Mouse (Mus musculus): ENCODE measurements around the gene Txn2. TPM values are rescaled to one million over a fixed set of nuclear protein-coding genes. Genes with fewer than 3 reads are reported as not detected.

The Txn2 gene
- polyA plus RNA-seq, 1 experiment from 2014 or later, result 234 TPM

DNA sequence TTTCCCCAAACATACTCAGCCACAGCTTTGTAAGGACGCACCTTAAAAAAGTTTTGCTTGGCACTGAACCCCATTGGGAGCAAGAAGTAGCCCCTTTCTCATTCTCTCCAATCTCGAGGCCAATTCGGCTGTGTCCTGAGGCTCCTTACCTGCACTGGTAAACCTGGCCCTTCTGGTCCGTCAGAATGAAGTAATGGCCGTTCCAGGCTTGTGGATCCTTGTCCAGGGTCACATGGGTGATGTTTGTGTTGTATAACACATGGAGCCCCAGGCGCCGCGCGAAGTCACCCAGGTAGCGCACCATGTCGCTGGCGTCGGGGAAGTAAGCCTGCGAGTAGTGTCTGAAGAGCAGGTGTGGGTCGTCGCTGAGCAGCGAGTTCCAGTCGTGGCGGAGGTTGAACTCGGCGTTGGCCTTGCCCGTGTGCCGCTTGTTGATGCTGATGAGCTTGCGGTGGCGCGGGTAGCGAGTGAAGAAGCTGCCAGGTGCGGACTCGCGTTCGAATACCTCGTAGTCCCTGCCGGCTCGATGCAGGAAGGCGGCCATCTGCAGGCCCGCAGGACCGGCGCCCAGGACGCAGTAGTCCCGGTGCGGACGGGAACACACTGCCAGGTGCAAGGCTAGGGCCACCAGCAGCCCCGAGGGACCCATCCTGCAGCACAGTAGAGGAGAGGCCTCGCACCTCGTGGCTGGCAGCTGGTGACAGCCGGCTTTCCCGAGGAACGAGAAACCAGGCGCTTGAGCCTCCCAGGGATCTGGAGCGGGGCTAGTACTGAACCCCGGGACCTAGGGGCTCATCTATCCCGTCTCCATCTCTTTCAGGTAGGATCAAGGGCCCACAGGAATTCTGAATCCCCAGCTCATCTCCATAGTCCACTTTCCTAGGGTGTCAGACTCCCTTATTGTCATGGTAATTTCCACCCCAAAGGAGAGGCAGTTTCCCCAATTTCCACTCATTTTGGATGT lies 26.9 kb upstream of the Txn2 start:
- ATAC-seq, result peak; percentile 67
- peaks cover 33% of the 10 kb centered on the region for H3K4me1 ChIP-seq (replicated peaks)
- H3K4me2 ChIP-seq (replicated peaks), result peak overlapping the region; percentile 87
- peaks cover 2% of the 10 kb centered on the region; the same call in 1 of the 2 replicates for H3K27me3 ChIP-seq
- H3K27ac ChIP-seq, result peak overlapping the region; percentile 37
- WGBS, result 9% methylated on average over 52 of the region's 52 CpGs
- H3K9ac ChIP-seq (replicated peaks), result peak overlapping the region; percentile 76
- H3K4me3 ChIP-seq (replicated peaks), result peak overlapping the region; percentile 53
- peaks cover 50% of the 10 kb centered on the region for H3K36me3 ChIP-seq
- no peaks in the 10 kb centered on the region for H3K9me3 ChIP-seq

DNA sequence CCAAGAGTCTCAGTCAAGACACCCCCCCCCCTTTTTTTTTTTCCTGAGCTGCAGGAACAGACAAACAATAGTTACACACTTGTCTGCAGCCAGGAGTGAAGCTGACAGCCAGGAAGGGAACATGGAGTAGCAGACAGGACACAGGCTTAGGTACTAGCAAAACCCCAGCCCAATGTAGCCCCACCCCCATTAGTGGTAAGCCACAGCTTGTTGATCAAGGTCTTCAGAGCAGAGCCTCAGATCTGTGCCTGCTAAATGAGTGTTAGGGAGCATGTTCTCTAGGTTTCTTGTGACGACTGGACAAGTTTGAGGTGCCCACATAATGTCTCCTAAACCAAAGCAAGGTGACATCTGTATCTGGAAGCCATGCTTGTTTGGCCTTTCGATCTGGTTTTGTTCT lies 25.6 kb upstream of the Txn2 start:
- 0 out of 2 replicates have a peak overlapping the region, but pooled peaks have one; percentile 28 for H3K9ac ChIP-seq (replicated peaks)
- peaks cover 2% of the 10 kb centered on the region; the same call in 1 of the 2 replicates for H3K27me3 ChIP-seq
- no peak overlapping the region for H3K27ac ChIP-seq
- H3K36me3 ChIP-seq, result peaks cover 45% of the 10 kb centered on the region
- no peak overlapping the region for H3K4me3 ChIP-seq (replicated peaks)
- no peak for ATAC-seq
- WGBS, result 94% methylated on average over 2 of the region's 2 CpGs
- H3K4me1 ChIP-seq (replicated peaks), result peaks cover 33% of the 10 kb centered on the region
- H3K4me2 ChIP-seq (replicated peaks), result peak overlapping the region; percentile 15
- no peaks in the 10 kb centered on the region for H3K9me3 ChIP-seq

DNA sequence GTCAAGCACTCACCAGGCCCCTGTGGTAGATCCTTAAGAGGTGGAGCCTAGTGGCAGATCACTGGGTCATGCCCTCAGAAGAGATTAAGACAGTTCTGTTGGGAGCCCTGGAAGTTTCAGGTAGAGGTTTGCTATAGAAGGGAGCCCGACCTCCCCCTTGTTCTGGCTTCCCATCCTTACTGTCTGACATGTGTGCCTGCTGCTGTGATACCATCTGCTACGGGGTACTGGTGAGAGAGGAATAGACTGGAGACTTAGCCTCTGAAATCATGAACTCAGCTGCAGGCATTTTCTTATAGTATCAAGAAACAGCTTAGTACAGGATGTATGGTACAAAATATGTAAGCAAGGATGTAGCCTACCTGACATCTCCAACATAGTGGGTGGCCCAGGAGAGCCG lies 24.1 kb upstream of the Txn2 start:
- Histone ChIP-seq H3K9me3 (no peaks in the 10 kb centered on the region), H3K36me3 (peaks cover 43% of the 10 kb centered on the region), H3K27ac (no peak overlapping the region), H3K4me1 (replicated peaks) (peaks cover 33% of the 10 kb centered on the region), H3K4me2 (replicated peaks) (no peak overlapping the region), H3K27me3 (no peaks in the 10 kb centered on the region), H3K4me3 (replicated peaks) (no peak overlapping the region), H3K9ac (replicated peaks) (no peak overlapping the region)
- no peak for ATAC-seq
- WGBS, result 82% methylated on average over 3 of the region's 3 CpGs

DNA sequence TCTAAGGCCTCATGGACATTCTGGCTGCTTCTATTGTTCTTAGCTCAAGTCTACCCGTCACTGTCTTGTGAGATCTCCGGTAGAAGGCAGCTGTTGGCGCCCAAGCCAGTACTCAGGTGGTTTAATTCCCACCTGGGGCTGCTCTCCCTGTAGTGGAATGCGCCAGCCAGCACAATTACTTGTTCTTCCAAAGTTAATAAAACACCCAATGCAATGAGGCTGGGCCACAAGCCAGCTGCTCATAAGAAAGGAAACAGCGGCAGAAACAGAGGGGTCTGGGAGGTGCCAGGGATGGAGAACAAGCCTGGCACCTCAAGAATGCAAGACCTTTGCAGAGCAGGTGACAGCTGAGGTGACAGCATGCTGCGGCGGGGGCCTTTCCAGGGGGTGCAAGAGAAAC lies 20.3 kb upstream of the Txn2 start:
- no peak overlapping the region for H3K9ac ChIP-seq (replicated peaks)
- 95% methylated on average over 7 of the region's 7 CpGs for WGBS
- H3K27me3 ChIP-seq, result no peaks in the 10 kb centered on the region
- H3K4me1 ChIP-seq (replicated peaks), result peaks cover 6% of the 10 kb centered on the region
- H3K4me2 ChIP-seq (replicated peaks), result no peak overlapping the region
- no peak for ATAC-seq
- no peaks in the 10 kb centered on the region for H3K9me3 ChIP-seq
- no peak overlapping the region for H3K4me3 ChIP-seq (replicated peaks)
- peaks cover 78% of the 10 kb centered on the region for H3K36me3 ChIP-seq
- H3K27ac ChIP-seq, result no peak overlapping the region

DNA sequence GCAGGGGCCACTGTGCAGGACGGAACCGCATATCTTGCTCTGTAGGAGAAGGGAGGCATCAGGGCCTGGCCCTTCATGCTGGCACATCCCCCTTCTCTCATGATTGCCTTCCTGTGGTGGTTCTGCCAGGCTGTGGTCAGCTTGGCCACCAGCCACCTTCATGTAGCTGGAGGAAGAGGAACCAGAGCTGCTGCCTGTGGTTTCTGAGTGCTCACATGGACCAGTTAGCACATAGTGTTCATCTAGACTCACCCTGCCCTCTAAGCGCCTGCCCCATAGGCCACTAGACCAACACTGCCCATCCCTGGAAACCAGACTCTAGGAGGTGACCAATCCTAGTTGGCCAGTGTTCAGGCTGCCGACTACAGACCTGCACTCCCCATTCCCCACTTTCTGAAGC lies 16.9 kb upstream of the Txn2 start:
- no peaks in the 10 kb centered on the region for H3K9me3 ChIP-seq
- H3K4me1 ChIP-seq (replicated peaks), result no peaks in the 10 kb centered on the region
- no peak overlapping the region for H3K9ac ChIP-seq (replicated peaks)
- 88% methylated on average over 4 of the region's 4 CpGs for WGBS
- peaks cover 78% of the 10 kb centered on the region for H3K36me3 ChIP-seq
- no peaks in the 10 kb centered on the region for H3K27me3 ChIP-seq
- H3K4me2 ChIP-seq (replicated peaks), result no peak overlapping the region
- no peak overlapping the region for H3K4me3 ChIP-seq (replicated peaks)
- ATAC-seq, result no peak
- no peak overlapping the region for H3K27ac ChIP-seq

DNA sequence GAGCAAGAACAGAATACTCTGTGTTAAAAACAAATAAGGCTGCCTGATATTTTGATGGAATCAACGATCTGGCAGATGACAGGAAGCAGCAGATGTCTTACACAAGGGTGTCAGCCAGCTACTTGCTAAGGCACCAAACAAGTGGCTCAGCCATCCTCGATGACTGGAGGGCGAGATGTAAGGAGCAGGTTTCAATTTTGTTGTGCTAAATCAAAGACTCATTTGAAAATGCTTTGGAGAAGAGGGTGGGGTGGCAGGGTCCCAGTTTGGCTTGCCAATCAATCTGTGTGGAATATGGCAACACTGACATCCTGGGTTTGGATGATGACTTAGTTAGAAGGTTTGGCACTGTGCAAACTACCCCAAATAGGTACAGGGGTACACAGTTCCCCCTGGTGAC lies 12.8 kb upstream of the Txn2 start:
- H3K4me3 ChIP-seq (replicated peaks), result no peak overlapping the region
- no peaks in the 10 kb centered on the region for H3K27me3 ChIP-seq
- H3K36me3 ChIP-seq, result peaks cover 44% of the 10 kb centered on the region
- H3K9ac ChIP-seq (replicated peaks), result no peak overlapping the region
- no peak overlapping the region for H3K27ac ChIP-seq
- H3K4me2 ChIP-seq (replicated peaks), result no peak overlapping the region
- no peaks in the 10 kb centered on the region for H3K4me1 ChIP-seq (replicated peaks)
- no peak for ATAC-seq
- H3K9me3 ChIP-seq, result no peaks in the 10 kb centered on the region
- 90% methylated on average over 3 of the region's 3 CpGs for WGBS

DNA sequence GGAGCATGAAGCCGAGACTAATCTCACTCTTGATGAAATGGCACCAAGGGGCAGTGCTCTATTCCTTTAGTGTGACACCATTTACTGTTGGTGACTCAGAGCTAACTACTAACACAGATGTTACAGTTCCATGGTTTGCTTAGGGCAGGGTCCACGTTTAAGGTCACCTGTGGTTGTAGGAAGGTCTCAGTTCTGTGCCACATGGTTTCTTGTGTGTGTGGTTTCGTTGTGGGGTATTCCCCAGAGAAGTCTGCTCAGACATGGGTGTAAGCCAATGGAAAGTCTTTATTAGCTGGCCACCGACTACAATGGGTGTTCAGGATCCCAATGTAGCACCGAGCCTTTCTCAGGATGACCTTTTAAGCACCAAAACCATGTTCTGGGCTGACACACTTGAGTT lies 9.7 kb upstream of the Txn2 start:
- 70% methylated on average over 5 of the region's 5 CpGs for WGBS
- Histone ChIP-seq H3K27me3 (peaks cover 10% of the 10 kb centered on the region; the same call in 1 of the 2 replicates), H3K36me3 (peaks cover 18% of the 10 kb centered on the region), H3K4me3 (replicated peaks) (no peak overlapping the region), H3K4me1 (replicated peaks) (peaks cover 8% of the 10 kb centered on the region), H3K4me2 (replicated peaks) (no peak overlapping the region), H3K27ac (no peak overlapping the region), H3K9ac (replicated peaks) (no peak overlapping the region), H3K9me3 (no peaks in the 10 kb centered on the region)
- ATAC-seq, result no peak

DNA sequence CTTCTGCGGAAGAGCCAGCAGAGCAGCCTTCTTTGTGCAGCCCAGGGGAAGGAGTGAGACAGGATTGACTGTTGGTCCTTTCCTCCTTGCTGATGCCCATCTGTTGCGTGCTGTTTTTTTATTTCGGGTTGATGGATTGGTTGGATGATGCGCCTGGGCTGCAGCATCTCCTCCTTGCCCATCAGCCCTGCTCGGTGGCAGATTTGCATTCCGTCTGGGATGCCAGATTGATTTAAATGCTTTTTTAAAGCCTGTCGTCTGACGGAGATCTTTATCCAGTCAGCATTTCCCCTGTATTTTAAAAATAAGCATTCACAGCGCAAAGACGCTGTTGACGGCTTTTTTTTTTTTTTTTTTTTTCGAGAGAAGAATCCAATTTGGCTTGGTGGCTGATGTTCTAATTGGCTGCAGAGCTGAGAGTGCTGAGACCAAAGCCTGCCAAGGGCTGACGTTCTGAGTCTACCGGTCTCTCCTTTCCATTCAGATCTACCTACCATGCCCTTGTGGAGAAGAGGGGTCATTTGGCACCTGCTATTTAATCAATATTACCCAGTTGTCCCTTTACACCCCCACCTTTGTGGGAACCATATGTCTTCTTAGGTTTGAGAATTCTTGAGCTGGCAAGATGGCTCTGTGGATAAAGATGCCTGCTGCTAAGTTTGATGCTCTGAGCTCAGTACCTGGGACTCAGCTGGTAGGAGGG lies 7.0 kb upstream of the Txn2 start:
- Histone ChIP-seq H3K9me3 (no peaks in the 10 kb centered on the region), H3K27me3 (peaks cover 10% of the 10 kb centered on the region; the same call in 1 of the 2 replicates), H3K9ac (replicated peaks) (no peak overlapping the region), H3K27ac (no peak overlapping the region), H3K36me3 (no peaks in the 10 kb centered on the region), H3K4me1 (replicated peaks) (peaks cover 9% of the 10 kb centered on the region), H3K4me3 (replicated peaks) (no peak overlapping the region), H3K4me2 (replicated peaks) (no peak overlapping the region)
- 83% methylated on average over 14 of the region's 14 CpGs for WGBS
- no peak for ATAC-seq

DNA sequence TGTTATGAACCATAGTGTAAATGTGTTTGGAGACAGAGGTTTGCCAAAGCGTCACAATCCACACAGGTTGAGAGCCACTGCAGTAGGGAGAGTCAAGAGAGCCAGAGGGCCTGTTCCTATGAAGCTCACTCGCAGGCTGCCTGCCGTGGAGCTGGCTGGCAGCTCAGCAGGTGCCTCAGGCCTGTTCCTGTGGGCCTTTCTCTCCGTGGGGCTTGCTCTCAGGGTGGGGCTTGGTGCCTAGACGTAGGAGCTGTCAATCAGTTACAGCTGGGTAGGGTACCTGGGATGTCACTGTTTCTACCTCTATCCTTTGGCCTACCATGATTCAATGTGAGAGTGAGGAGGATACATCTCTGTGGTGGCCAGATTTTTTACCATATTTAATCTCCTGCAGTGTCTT lies 6.2 kb upstream of the Txn2 start:
- Histone ChIP-seq H3K4me1 (replicated peaks) (peaks cover 10% of the 10 kb centered on the region), H3K9ac (replicated peaks) (no peak overlapping the region), H3K4me3 (replicated peaks) (no peak overlapping the region), H3K27me3 (peaks cover 10% of the 10 kb centered on the region; the same call in 1 of the 2 replicates), H3K36me3 (no peaks in the 10 kb centered on the region), H3K9me3 (no peaks in the 10 kb centered on the region), H3K4me2 (replicated peaks) (no peak overlapping the region), H3K27ac (no peak overlapping the region)
- 72% methylated on average over 5 of the region's 5 CpGs for WGBS
- no peak for ATAC-seq

DNA sequence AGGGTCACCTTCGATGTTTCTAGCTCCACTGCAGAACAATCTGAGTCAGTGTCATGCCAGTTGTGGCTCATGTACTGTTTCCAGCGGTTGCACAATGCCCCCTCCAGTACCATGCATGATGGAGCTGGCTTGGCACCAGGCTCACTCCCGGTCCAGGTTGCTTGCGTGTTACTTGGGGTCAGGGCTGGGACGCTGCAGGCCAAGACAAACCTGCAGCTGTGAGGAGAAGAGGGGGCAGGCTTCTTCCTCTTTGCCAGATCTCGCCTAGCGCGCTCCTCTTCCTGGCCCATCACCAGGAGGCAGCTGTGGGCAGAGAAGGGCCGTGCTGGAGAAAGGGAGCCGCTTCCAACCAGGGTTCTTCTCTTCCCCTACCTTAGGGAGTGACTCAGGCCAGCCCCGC lies 5.5 kb upstream of the Txn2 start:
- Histone ChIP-seq H3K27ac (no peak overlapping the region), H3K4me3 (replicated peaks) (no peak overlapping the region), H3K9me3 (no peaks in the 10 kb centered on the region), H3K9ac (replicated peaks) (no peak overlapping the region), H3K36me3 (no peaks in the 10 kb centered on the region), H3K27me3 (peaks cover 10% of the 10 kb centered on the region; the same call in 1 of the 2 replicates), H3K4me1 (replicated peaks) (peaks cover 16% of the 10 kb centered on the region), H3K4me2 (replicated peaks) (peak overlapping the region; percentile 41; the same call in 1 of the 2 replicates)
- 76% methylated on average over 11 of the region's 11 CpGs for WGBS
- ATAC-seq, result peak; percentile 21; the same call in 1 of the 2 replicates

DNA sequence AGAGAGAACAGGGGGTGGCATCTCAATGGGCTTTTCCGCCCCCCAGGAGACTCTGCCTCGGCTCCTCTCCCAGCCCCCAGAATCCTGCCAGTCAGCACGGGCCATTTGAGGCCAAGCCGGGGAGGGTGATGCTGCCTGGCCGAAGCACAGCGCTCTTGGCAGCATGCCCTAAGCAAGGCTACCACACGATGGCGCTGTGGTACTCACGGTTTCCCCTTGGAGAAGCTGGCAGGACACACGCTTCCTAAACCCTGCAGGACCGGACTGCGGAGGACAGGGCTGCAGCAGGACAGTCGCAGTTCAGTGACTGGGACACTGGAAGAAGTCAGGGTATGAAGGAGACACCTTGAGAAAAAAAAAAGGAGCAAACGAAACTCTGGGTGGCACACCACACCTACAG lies 5.0 kb upstream of the Txn2 start:
- Histone ChIP-seq H3K9me3 (no peaks in the 10 kb centered on the region), H3K4me2 (replicated peaks) (peak overlapping the region; percentile 41), H3K4me1 (replicated peaks) (peaks cover 18% of the 10 kb centered on the region), H3K27me3 (peaks cover 10% of the 10 kb centered on the region; the same call in 1 of the 2 replicates), H3K36me3 (no peaks in the 10 kb centered on the region), H3K27ac (no peak overlapping the region), H3K4me3 (replicated peaks) (peak overlapping the region; percentile 14), H3K9ac (replicated peaks) (peak overlapping the region; percentile 46; the same call in 1 of the 2 replicates)
- ATAC-seq, result peak; percentile 48; the same call in 1 of the 2 replicates
- 1% methylated on average over 14 of the region's 14 CpGs for WGBS

DNA sequence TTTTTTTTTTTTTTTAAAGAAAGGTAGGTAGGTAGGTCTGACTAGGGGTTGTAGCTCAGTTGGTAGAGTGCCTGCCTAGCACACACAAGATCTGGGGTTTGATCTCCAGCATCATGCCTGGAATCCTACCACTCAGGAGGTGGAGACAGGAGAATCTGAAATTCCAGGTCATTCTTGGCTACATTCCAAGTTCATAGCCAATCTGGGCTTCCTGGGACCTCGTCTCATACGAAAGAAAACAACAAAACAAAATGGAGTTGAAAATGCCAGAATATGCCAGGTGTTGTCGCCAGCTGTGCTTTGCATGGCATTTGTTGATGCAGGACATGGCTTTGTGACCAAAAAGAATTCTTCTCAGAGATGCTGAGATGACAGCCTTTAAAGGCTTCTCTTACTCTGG lies 4.4 kb upstream of the Txn2 start:
- WGBS, result 60% methylated on average over 3 of the region's 3 CpGs
- no peak for ATAC-seq
- H3K4me1 ChIP-seq (replicated peaks), result peaks cover 19% of the 10 kb centered on the region
- H3K36me3 ChIP-seq, result no peaks in the 10 kb centered on the region
- no peak overlapping the region for H3K9ac ChIP-seq (replicated peaks)
- peaks cover 10% of the 10 kb centered on the region; the same call in 1 of the 2 replicates for H3K27me3 ChIP-seq
- H3K4me2 ChIP-seq (replicated peaks), result no peak overlapping the region
- no peak overlapping the region for H3K4me3 ChIP-seq (replicated peaks)
- no peaks in the 10 kb centered on the region for H3K9me3 ChIP-seq
- no peak overlapping the region for H3K27ac ChIP-seq

All from midbrain, embryonic 13.5 days (tissue).